In the genomic region with DNA sequence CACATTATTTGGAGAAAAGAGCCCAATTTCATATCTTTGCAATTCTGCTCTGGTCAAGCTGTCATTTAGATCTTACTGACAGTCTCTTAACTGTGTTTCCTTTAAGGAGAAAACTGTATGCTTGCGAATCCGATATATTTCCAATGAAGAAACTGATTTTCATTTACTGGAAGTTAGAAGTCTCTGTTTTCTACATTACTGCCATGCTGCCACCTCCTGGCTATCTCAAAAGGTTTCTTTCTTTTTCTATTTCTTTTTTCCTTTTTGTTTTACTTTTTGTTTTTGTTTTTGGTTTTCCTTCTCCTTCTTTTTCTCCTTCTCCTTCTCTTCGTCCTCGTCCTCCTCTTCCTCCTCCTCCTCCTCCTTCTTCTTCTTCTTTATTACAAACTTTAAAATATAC, we compare ENCODE assay signal across 18 mouse cellular contexts.
DNase-seq lines count a peak whose midpoint lies in the region; ATAC-seq and TF ChIP-seq lines count a peak whose summit lies in the region.
"Had no signal": no experiment of that assay in that cellular context is flagged by ENCODE, and none has a peak within 500 bp of the region (broad histone marks: within the 10 kb centered on the region; RNA-seq: fewer than 3 reads in every experiment).

No protein-coding gene starts in this region.

- no peak overlapping the region for H3K9ac ChIP-seq in intestine, postnatal 0 days (ENCODE audit: low read depth, low read length)
- no peak overlapping the region for H3K9ac ChIP-seq in intestine, embryonic 16.5 days (ENCODE audit: low read depth, low read length)
- H3K9ac ChIP-seq: embryonic facial prominence, embryonic 13.5 days; liver, postnatal 0 days; neural tube, embryonic 12.5 days had no signal

- no peak for DNase-seq in left cerebral cortex, adult 2 months (ENCODE audit: extremely low spot score in 1 of 2, low spot score in 2 of 2)
- no peak for DNase-seq in left cerebral cortex, adult 9 months (ENCODE audit: low spot score in 2 of 2)
- DNase-seq in retina, postnatal 1 day, result peak; percentile 3
- DNase-seq in retina, embryonic 14.5 days (ENCODE audit: low spot score), result no peak
- no peak for DNase-seq in right cerebral cortex, postnatal 4 days
- DNase-seq: cerebellum, adult 9-10 months; gastrocnemius, adult 2 months; layer of hippocampus, postnatal 36 days; liver, postnatal 0 days; lung, postnatal 14 days; right cerebral cortex, postnatal 14 days; thymus, adult 2 months had no signal

- 79% methylated on average over 4 of the region's 4 CpGs for WGBS in intestine, postnatal 0 days
- 78% methylated on average over 4 of the region's 4 CpGs for WGBS in intestine, embryonic 16.5 days

- ATAC-seq in intestine, postnatal 0 days, result no peak
- no peak for ATAC-seq in intestine, embryonic 16.5 days
- ATAC-seq: liver, postnatal 0 days had no signal

- intact Hi-C loops in left cerebral cortex, adult 2 months (cut with DNase I), result loop anchor here (2.0 kb wide), 1 partner anchor 316 kb away; no protein-coding TSS in a partner anchor

- peak; percentile 42 for TF ChIP-seq CTCF in intestine, postnatal 0 days (IDR thresholded peaks at IDR 0.05; ENCODE audit: low read depth)
- TF ChIP-seq CTCF in left cerebral cortex, adult 2 months (IDR thresholded peaks at IDR 0.05), result peak; percentile 49

- no peaks in the 10 kb centered on the region for H3K4me1 ChIP-seq in intestine, postnatal 0 days (replicated peaks; ENCODE audit: control insufficient read depth, insufficient read depth, low read length)
- H3K4me1 ChIP-seq in intestine, embryonic 16.5 days (ENCODE audit: control insufficient read depth, insufficient read depth, low read length), result no peaks in the 10 kb centered on the region
- H3K4me1 ChIP-seq: embryonic facial prominence, embryonic 13.5 days; heart, embryonic 10.5 days; megakaryocyte, embryonic 14.5 days; neural tube, embryonic 12.5 days had no signal

- no peak overlapping the region for H3K4me3 ChIP-seq in intestine, postnatal 0 days (ENCODE audit: low read depth, low read length)
- no peak overlapping the region for H3K4me3 ChIP-seq in intestine, embryonic 16.5 days (ENCODE audit: low read length)
- H3K4me3 ChIP-seq in left cerebral cortex, adult 2 months, result no peak overlapping the region
- H3K4me3 ChIP-seq: embryonic facial prominence, embryonic 13.5 days; gastrocnemius, adult 2 months; heart, embryonic 10.5 days; megakaryocyte, embryonic 14.5 days; neural tube, embryonic 12.5 days had no signal

- no peak overlapping the region for H3K27ac ChIP-seq in intestine, postnatal 0 days (ENCODE audit: low read depth, low read length)
- no peak overlapping the region for H3K27ac ChIP-seq in intestine, embryonic 16.5 days (ENCODE audit: low read length)
- no peak overlapping the region for H3K27ac ChIP-seq in left cerebral cortex, adult 2 months
- H3K27ac ChIP-seq: embryonic facial prominence, embryonic 13.5 days; gastrocnemius, adult 2 months; heart, embryonic 10.5 days; neural tube, embryonic 12.5 days had no signal

- no peaks in the 10 kb centered on the region for H3K27me3 ChIP-seq in intestine, postnatal 0 days (replicated peaks; ENCODE audit: control insufficient read depth, insufficient read depth, low read length)
- no peaks in the 10 kb centered on the region for H3K27me3 ChIP-seq in intestine, embryonic 16.5 days (replicated peaks; ENCODE audit: control insufficient read depth, insufficient read depth, low read length)
- H3K27me3 ChIP-seq: embryonic facial prominence, embryonic 13.5 days; megakaryocyte, embryonic 14.5 days; neural tube, embryonic 12.5 days had no signal

- H3K4me2 ChIP-seq in intestine, postnatal 0 days (replicated peaks; ENCODE audit: low read depth), result no peak overlapping the region
- no peak overlapping the region for H3K4me2 ChIP-seq in intestine, embryonic 16.5 days (ENCODE audit: low read depth, low read length)
- H3K4me2 ChIP-seq: embryonic facial prominence, embryonic 13.5 days; neural tube, embryonic 12.5 days had no signal

- H3K36me3 ChIP-seq in intestine, postnatal 0 days (ENCODE audit: control insufficient read depth, insufficient read depth), result no peaks in the 10 kb centered on the region
- H3K36me3 ChIP-seq in intestine, embryonic 16.5 days (ENCODE audit: control insufficient read depth, insufficient read depth, low read length), result no peaks in the 10 kb centered on the region
- H3K36me3 ChIP-seq: embryonic facial prominence, embryonic 13.5 days; heart, embryonic 10.5 days; neural tube, embryonic 12.5 days had no signal

- H3K9me3 ChIP-seq in intestine, postnatal 0 days (ENCODE audit: control insufficient read depth), result no peaks in the 10 kb centered on the region
- H3K9me3 ChIP-seq in intestine, embryonic 16.5 days (ENCODE audit: control insufficient read depth, low read length), result no peaks in the 10 kb centered on the region
- H3K9me3 ChIP-seq: embryonic facial prominence, embryonic 13.5 days; heart, embryonic 10.5 days; megakaryocyte, embryonic 14.5 days; neural tube, embryonic 12.5 days had no signal
